Mouse (Mus musculus): ENCODE measurements around the gene Ndufs3.

GRCm38 (mm10) chr2:90913671-90914070 is 9.0 kb upstream of the Ndufs3 start:
- no peak for TF ChIP-seq EP300 (IDR thresholded peaks at IDR 0.05; ENCODE audit: low read depth)
- no peak for TF ChIP-seq CTCF (IDR thresholded peaks at IDR 0.05; ENCODE audit: low read depth)

Measured in liver, embryonic 14.5 days (tissue).